Comparison of ENCODE assay signal across 25 mouse cellular contexts in genomic region chr11:113898671-113899070, GRCm38 (mm10).
DNase-seq lines count a peak whose midpoint lies in the region; ATAC-seq lines count a peak whose summit lies in the region.
"Had no signal": no experiment of that assay in that cellular context is flagged by ENCODE, and none has a peak within 500 bp of the region (broad histone marks: within the 10 kb centered on the region; RNA-seq: fewer than 3 reads in every experiment).

No protein-coding gene starts in this region.

- H3K4me1 ChIP-seq in lung, embryonic 15.5 days: no peaks in the 10 kb centered on the region
- peaks cover 6% of the 10 kb centered on the region; the same call in 1 of the 2 replicates for H3K4me1 ChIP-seq in midbrain, embryonic 12.5 days
- no peaks in the 10 kb centered on the region for H3K4me1 ChIP-seq in midbrain, embryonic 15.5 days
- H3K4me1 ChIP-seq in midbrain, embryonic 16.5 days (ENCODE audit: control insufficient read depth, insufficient read depth, low read length): no peaks in the 10 kb centered on the region
- H3K4me1 ChIP-seq: forebrain, embryonic 13.5 days; hindbrain, embryonic 15.5 days had no signal

- H3K27me3 ChIP-seq in lung, embryonic 15.5 days: no peaks in the 10 kb centered on the region
- H3K27me3 ChIP-seq in midbrain, embryonic 12.5 days: 0 out of 2 replicates have a peak, but pooled peaks cover 4% of the 10 kb centered on the region
- no peaks in the 10 kb centered on the region for H3K27me3 ChIP-seq in midbrain, embryonic 15.5 days (replicated peaks)
- no peaks in the 10 kb centered on the region for H3K27me3 ChIP-seq in midbrain, embryonic 16.5 days (ENCODE audit: control insufficient read depth, insufficient read depth, low read depth, low read length)
- H3K27me3 ChIP-seq: embryonic facial prominence, embryonic 12.5 days; embryonic facial prominence, embryonic 15.5 days; forebrain, embryonic 13.5 days; hindbrain, embryonic 12.5 days; hindbrain, embryonic 15.5 days had no signal

- WGBS in lung, embryonic 15.5 days: 60% methylated on average over 7 of the region's 7 CpGs
- WGBS in midbrain, embryonic 12.5 days: 22% methylated on average over 7 of the region's 7 CpGs
- WGBS in midbrain, embryonic 15.5 days: 20% methylated on average over 7 of the region's 7 CpGs
- WGBS in midbrain, embryonic 16.5 days: 24% methylated on average over 7 of the region's 7 CpGs

- no peak overlapping the region for H3K4me2 ChIP-seq in lung, embryonic 15.5 days
- no peak overlapping the region for H3K4me2 ChIP-seq in midbrain, embryonic 12.5 days (replicated peaks)
- no peak overlapping the region for H3K4me2 ChIP-seq in midbrain, embryonic 15.5 days
- no peak overlapping the region for H3K4me2 ChIP-seq in midbrain, embryonic 16.5 days (ENCODE audit: low read length)
- H3K4me2 ChIP-seq: embryonic facial prominence, embryonic 12.5 days; embryonic facial prominence, embryonic 15.5 days; forebrain, embryonic 13.5 days; heart, embryonic 11.5 days; hindbrain, embryonic 12.5 days; hindbrain, embryonic 15.5 days had no signal

- ATAC-seq in lung, embryonic 15.5 days (ENCODE audit: borderline replicate concordance, extremely low read depth, low FRiP score, low TSS enrichment): peak; percentile 15; the same call in 1 of the 2 replicates
- ATAC-seq in midbrain, embryonic 12.5 days (ENCODE audit: low FRiP score, low read depth): no peak
- ATAC-seq in midbrain, embryonic 15.5 days (replicated peaks): no peak
- ATAC-seq in midbrain, embryonic 16.5 days: 0 out of 2 replicates have a peak, but pooled peaks have one; percentile 21
- ATAC-seq in monocyte, adult 5-6 weeks (replicated peaks; ENCODE audit: insufficient number of reproducible peaks, low FRiP score, low TSS enrichment, poor library complexity, severe bottlenecking): no peak
- ATAC-seq: CD4-positive, CD25-positive, alpha-beta regulatory T cell, adult 4 months; forebrain, embryonic 13.5 days; forebrain, embryonic 16.5 days had no signal

- no peak overlapping the region for H3K27ac ChIP-seq in lung, embryonic 15.5 days
- H3K27ac ChIP-seq in midbrain, embryonic 12.5 days (replicated peaks): peak overlapping the region; percentile 49; the same call in 1 of the 2 replicates
- no peak overlapping the region for H3K27ac ChIP-seq in midbrain, embryonic 15.5 days
- H3K27ac ChIP-seq in midbrain, embryonic 16.5 days (ENCODE audit: low read length): no peak overlapping the region
- H3K27ac ChIP-seq: embryonic facial prominence, embryonic 12.5 days; embryonic facial prominence, embryonic 15.5 days; forebrain, embryonic 13.5 days; gastrocnemius, adult 2 months; hindbrain, embryonic 12.5 days; hindbrain, embryonic 15.5 days had no signal

- H3K9ac ChIP-seq in lung, embryonic 15.5 days: no peak overlapping the region
- peak overlapping the region; percentile 24; the same call in 1 of the 2 replicates for H3K9ac ChIP-seq in midbrain, embryonic 12.5 days (replicated peaks)
- H3K9ac ChIP-seq in midbrain, embryonic 15.5 days: no peak overlapping the region
- H3K9ac ChIP-seq in midbrain, embryonic 16.5 days (ENCODE audit: low read depth, low read length): no peak overlapping the region
- H3K9ac ChIP-seq: embryonic facial prominence, embryonic 12.5 days; embryonic facial prominence, embryonic 15.5 days; forebrain, embryonic 13.5 days; hindbrain, embryonic 12.5 days; hindbrain, embryonic 15.5 days had no signal

- H3K36me3 ChIP-seq in lung, embryonic 15.5 days: no peaks in the 10 kb centered on the region
- no peaks in the 10 kb centered on the region for H3K36me3 ChIP-seq in midbrain, embryonic 12.5 days
- no peaks in the 10 kb centered on the region for H3K36me3 ChIP-seq in midbrain, embryonic 15.5 days (replicated peaks)
- no peaks in the 10 kb centered on the region for H3K36me3 ChIP-seq in midbrain, embryonic 16.5 days (ENCODE audit: control insufficient read depth, insufficient read depth, low read length)
- H3K36me3 ChIP-seq: embryonic facial prominence, embryonic 12.5 days; embryonic facial prominence, embryonic 15.5 days; hindbrain, embryonic 12.5 days; hindbrain, embryonic 15.5 days had no signal

- DNase-seq in lung, postnatal 25 days (ENCODE audit: low spot score): no peak
- peak; percentile 45 for DNase-seq in retina, postnatal 7 days (ENCODE audit: low read depth, low spot score)
- DNase-seq in thymus, postnatal 36 days: no peak
- DNase-seq: adrenal gland, adult 8-10 months; adrenal gland, postnatal 25 days; cerebellum, adult 11-12 months; cerebellum, adult 8-10 months; cerebellum, postnatal 10 days; cerebellum, postnatal 36 days; gastrocnemius, adult 2 months; gastrocnemius, postnatal 14 days; heart, adult 11 months had no signal

- H3K9me3 ChIP-seq in lung, embryonic 15.5 days: no peaks in the 10 kb centered on the region
- no peaks in the 10 kb centered on the region for H3K9me3 ChIP-seq in midbrain, embryonic 12.5 days
- no peaks in the 10 kb centered on the region for H3K9me3 ChIP-seq in midbrain, embryonic 15.5 days
- no peaks in the 10 kb centered on the region for H3K9me3 ChIP-seq in midbrain, embryonic 16.5 days (replicated peaks; ENCODE audit: control insufficient read depth, low read length, poor library complexity, severe bottlenecking)
- H3K9me3 ChIP-seq: embryonic facial prominence, embryonic 12.5 days; embryonic facial prominence, embryonic 15.5 days; forebrain, embryonic 13.5 days; hindbrain, embryonic 12.5 days; hindbrain, embryonic 15.5 days had no signal

- no peak overlapping the region for H3K4me3 ChIP-seq in lung, embryonic 15.5 days
- H3K4me3 ChIP-seq in midbrain, embryonic 12.5 days: no peak overlapping the region
- no peak overlapping the region for H3K4me3 ChIP-seq in midbrain, embryonic 15.5 days
- H3K4me3 ChIP-seq in midbrain, embryonic 16.5 days (ENCODE audit: low read depth, low read length): no peak overlapping the region
- H3K4me3 ChIP-seq: embryonic facial prominence, embryonic 12.5 days; embryonic facial prominence, embryonic 15.5 days; forebrain, embryonic 13.5 days; gastrocnemius, adult 2 months; hindbrain, embryonic 12.5 days; hindbrain, embryonic 15.5 days had no signal

Comparison
In these comparisons a context has a peak if more than half of its experiments do, and no peak if none do; other contexts are left out.
1. ATAC-seq: peak in lung, embryonic 15.5 days (single experiment) and midbrain, embryonic 16.5 days (single experiment); none in midbrain, embryonic 12.5 days (single experiment), midbrain, embryonic 15.5 days (single experiment) and monocyte, adult 5-6 weeks (single experiment).